Mouse (Mus musculus) adrenal gland, adult 18-20 months (tissue): ENCODE measurements around the gene Nhsl2. TPM values are rescaled to one million over a fixed set of nuclear protein-coding genes. Genes with fewer than 3 reads are reported as not detected.

Source experiments
- DNase-seq, 2 experiments: peaks; one replicate each; pipeline ENCODE4 v3.0.0; 2021 to 2022; ENCODE audit warnings: low spot score in 2 of 2
- total RNA-seq, 2 experiments: library from RNA; stranded (reverse); gene quantifications; 1 replicate in 1 of 2; 2 replicates in 1 of 2; pipeline ENCODE4 v1.2.3; 2021

The Nhsl2 gene
- total RNA-seq, 2 experiments from 2014 or later: 3.8 to 5.1 TPM

GRCm38 (mm10) chrX:102037506-102037905, 188.3 kb downstream of the Nhsl2 start:
- peak in 1 of 2 experiments; percentile 34 for DNase-seq

GRCm38 (mm10) chrX:102041562-102041961, 192.4 kb downstream of the Nhsl2 start:
- DNase-seq: no peak

GRCm38 (mm10) chrX:102042386-102042785, 193.2 kb downstream of the Nhsl2 start:
- DNase-seq: no peak

GRCm38 (mm10) chrX:102050552-102050951, 201.4 kb downstream of the Nhsl2 start:
- no peak for DNase-seq

GRCm38 (mm10) chrX:102051225-102051624, 202.0 kb downstream of the Nhsl2 start:
- DNase-seq: no peak

- no peak for DNase-seq
These were observed 204.2 kb downstream of the Nhsl2 start for GRCm38 (mm10) chrX:102053371-102053770.

GRCm38 (mm10) chrX:102054009-102054408, 204.8 kb downstream of the Nhsl2 start:
- DNase-seq: no peak

GRCm38 (mm10) chrX:102059437-102059836, 210.3 kb downstream of the Nhsl2 start:
- DNase-seq: peak in 1 of 2 experiments; percentile 24

GRCm38 (mm10) chrX:102060243-102060642, 211.1 kb downstream of the Nhsl2 start:
- no peak for DNase-seq

- DNase-seq: no peak
These were observed 211.7 kb downstream of the Nhsl2 start for GRCm38 (mm10) chrX:102060891-102061290.

GRCm38 (mm10) chrX:102064062-102064461, 214.9 kb downstream of the Nhsl2 start:
- no peak for DNase-seq

GRCm38 (mm10) chrX:102065213-102065775, 216.1 kb downstream of the Nhsl2 start:
- DNase-seq: no peak

GRCm38 (mm10) chrX:102066134-102066533, 216.9 kb downstream of the Nhsl2 start:
- peak; percentile 57 to 69 for DNase-seq

- no peak for DNase-seq
These were observed 217.9 kb downstream of the Nhsl2 start for GRCm38 (mm10) chrX:102067118-102067517.

GRCm38 (mm10) chrX:102068811-102069540, 219.8 kb downstream of the Nhsl2 start:
- DNase-seq: no peak

- DNase-seq: peak; percentile 41 to 43
These were observed 221.6 kb downstream of the Nhsl2 start, which contains the start of gene Rtl5 for GRCm38 (mm10) chrX:102070591-102071471. TSS of gene Rtl5 (minus strand) at chrX:102071304.

- DNase-seq: no peak
These were observed 222.3 kb downstream of the Nhsl2 start for GRCm38 (mm10) chrX:102071517-102071916.

- no peak for DNase-seq
These were observed 224.6 kb downstream of the Nhsl2 start for GRCm38 (mm10) chrX:102073605-102074325.

GRCm38 (mm10) chrX:102074435-102074834, 225.2 kb downstream of the Nhsl2 start:
- no peak for DNase-seq

- no peak for DNase-seq
These were observed 226.0 kb downstream of the Nhsl2 start for GRCm38 (mm10) chrX:102075158-102075557.
